Mouse (Mus musculus) embryonic fibroblast, embryonic 13.5 days (primary cell): ENCODE results near the gene Hnf1b. TPM values are rescaled to one million over a fixed set of nuclear protein-coding genes. Genes with fewer than 3 reads are reported as not detected.

Experiments used
- H3K27ac ChIP-seq: 2 replicates; pipeline ENCODE4 v1.5.1; 2012; ENCODE audit warnings: low read length, control low read depth, inconsistent platforms; ENCODE audit not compliant: insufficient read depth
- H3K4me1 ChIP-seq: 2 replicates; pipeline ENCODE4 v1.6.1; 2011; ENCODE audit warnings: low read length; ENCODE audit not compliant: control insufficient read depth, insufficient read depth
- H3K4me3 ChIP-seq: 2 replicates; pipeline ENCODE4 v1.5.1; 2011; ENCODE audit warnings: mild to moderate bottlenecking, control low read depth, low read length; ENCODE audit not compliant: insufficient read depth
- CTCF ChIP-seq: IDR thresholded peaks from 2 replicates; pipeline ENCODE4 v1.5.1; 2011; ENCODE audit warnings: mild to moderate bottlenecking, control low read depth, low read length, moderate library complexity, borderline replicate concordance; ENCODE audit not compliant: insufficient read depth
- POLR2A ChIP-seq: IDR thresholded peaks from 2 replicates; pipeline ENCODE4 v1.6.1; 2011; ENCODE audit warnings: low read depth, mild to moderate bottlenecking, control low read depth, low read length, moderate library complexity
- polyA plus RNA-seq: library from polyadenylated mRNA; stranded (reverse); fragments of >200 nt; gene quantifications from 2 replicates; pipeline ENCODE4 v1.2.4, GENCODE M21; 2011; ENCODE audit warnings: low read depth; ENCODE audit not compliant: missing spikeins, insufficient read length

Gene Hnf1b
- polyA plus RNA-seq, 1 experiment = not detected

DNA sequence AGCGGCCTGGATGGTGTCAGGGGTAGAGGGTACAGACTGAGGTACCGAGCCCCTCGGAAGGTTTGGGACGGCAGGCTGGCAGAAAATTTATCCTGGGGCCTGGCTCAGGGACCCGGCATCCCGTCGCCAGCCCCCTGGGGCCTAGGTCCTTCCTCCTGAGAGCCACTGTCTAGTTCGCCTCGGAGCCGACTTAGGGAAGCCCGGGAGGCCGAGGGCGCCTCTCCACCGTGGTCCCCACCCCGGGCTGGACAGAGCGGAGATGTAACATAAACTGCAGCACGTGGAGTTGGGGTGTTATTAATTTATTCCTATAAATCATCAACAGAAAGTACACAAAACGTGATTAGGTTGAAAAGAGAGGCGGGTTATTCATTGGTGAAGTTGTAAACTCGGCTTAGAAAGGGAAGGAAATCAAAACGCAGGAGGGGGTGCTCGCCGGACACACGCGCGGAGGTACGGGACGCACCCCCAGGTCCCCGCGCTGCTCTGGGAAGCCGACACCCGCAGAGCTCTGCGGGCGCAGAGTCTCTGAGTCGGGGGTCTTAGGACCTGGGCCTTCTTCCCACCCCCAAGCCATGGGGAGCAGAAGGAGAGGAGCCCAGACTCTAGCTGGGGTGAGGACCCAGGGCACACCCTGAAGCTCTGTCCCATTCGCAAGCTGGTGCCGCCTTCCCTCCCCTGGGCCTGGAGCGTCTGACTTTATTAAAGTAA lies 2.8 kb downstream of the Hnf1b start:
- TF ChIP-seq CTCF = no peak
- TF ChIP-seq POLR2A = no peak
- no peaks in the 10 kb centered on the region for H3K4me1 ChIP-seq
- no peak overlapping the region for H3K4me3 ChIP-seq
- no peak overlapping the region for H3K27ac ChIP-seq

- H3K27ac ChIP-seq = no peak overlapping the region
- TF ChIP-seq CTCF (no peak), POLR2A (no peak)
- no peak overlapping the region for H3K4me3 ChIP-seq
These were observed 3.4 kb downstream of the Hnf1b start for GRCm38 (mm10) chr11:83853221-83853792.

DNA sequence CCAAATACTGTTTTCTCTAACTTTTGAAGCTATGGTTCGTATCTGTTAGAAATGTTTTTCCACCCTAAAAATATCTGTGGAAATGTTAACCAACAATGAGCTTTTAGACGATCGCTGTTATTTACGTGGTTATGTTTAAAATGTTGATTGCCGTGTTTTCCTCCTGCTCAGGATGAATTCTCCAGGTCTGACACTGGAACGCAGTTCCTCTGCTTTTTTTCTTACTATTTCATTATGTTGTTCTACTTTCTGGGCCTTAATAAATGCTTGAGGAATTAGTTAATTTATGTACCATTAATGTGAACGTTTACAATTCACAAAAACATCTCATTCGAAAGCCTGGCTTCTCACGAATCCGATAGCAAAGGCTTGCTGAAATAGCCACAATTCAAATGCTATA lies 4.2 kb downstream of the Hnf1b start:
- Histone ChIP-seq H3K4me3 (no peak overlapping the region), H3K27ac (no peak overlapping the region), H3K4me1 (no peaks in the 10 kb centered on the region)
- TF ChIP-seq POLR2A (no peak), CTCF (no peak)

More at GRCm38 (mm10) chr11:83853221-83853792, 3.4 kb downstream of the Hnf1b start:
- no peaks in the 10 kb centered on the region for H3K4me1 ChIP-seq

DNA sequence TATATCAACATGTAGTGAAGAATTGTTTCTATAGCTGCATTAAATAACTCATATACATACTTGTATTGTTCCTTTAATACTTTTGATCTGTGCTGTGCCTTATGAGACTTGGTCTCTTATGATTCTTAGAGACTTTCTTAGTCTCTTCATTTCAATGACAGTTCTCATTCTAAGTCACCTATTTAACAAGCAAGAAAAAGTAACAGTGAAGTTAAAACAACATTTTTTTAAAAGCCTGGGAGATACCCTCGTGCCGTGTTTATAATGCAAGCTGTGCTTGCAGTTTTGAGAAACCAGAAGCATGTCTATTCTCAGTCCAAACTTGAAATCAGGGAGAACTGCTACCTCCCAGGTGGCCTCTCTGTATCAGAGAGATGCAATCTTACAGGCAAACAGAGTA lies 4.8 kb downstream of the Hnf1b start:
- TF ChIP-seq CTCF = no peak
- TF ChIP-seq POLR2A = no peak
- H3K27ac ChIP-seq = no peak overlapping the region

GRCm38 (mm10) chr11:83857256-83857655 lies 7.4 kb downstream of the Hnf1b start:
- Histone ChIP-seq H3K27ac (no peak overlapping the region), H3K4me3 (no peak overlapping the region), H3K4me1 (no peaks in the 10 kb centered on the region)
- no peak for TF ChIP-seq CTCF
- no peak for TF ChIP-seq POLR2A

More for the DNA sequence above, 4.8 kb downstream of the Hnf1b start:
- H3K4me3 ChIP-seq = no peak overlapping the region
- no peaks in the 10 kb centered on the region for H3K4me1 ChIP-seq

DNA sequence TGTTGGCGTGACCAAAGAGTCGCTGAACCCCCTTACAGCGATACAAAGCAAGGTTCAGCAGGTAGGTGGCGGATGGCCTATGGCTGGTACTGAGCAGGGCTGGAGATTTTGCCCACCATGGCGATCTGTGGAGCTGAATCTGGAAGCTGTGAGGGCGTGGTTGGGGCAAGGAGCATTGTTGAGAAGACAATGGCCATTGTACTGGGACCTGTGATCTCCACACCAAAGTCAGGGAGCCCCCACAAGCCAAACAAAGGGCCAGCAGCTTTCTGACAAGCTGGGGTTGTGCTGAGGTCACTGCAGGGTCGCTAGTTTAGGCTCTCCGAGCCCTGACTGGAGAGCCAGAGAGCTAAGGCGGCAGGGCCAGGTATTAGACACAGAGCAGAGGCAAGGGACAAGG lies 15.4 kb downstream of the Hnf1b start:
- Histone ChIP-seq H3K4me1 (no peaks in the 10 kb centered on the region), H3K27ac (no peak overlapping the region), H3K4me3 (no peak overlapping the region)
- TF ChIP-seq CTCF = no peak
- no peak for TF ChIP-seq POLR2A

- H3K27ac ChIP-seq = no peak overlapping the region
- no peak overlapping the region for H3K4me3 ChIP-seq
- H3K4me1 ChIP-seq = no peaks in the 10 kb centered on the region
- no peak for TF ChIP-seq POLR2A
- no peak for TF ChIP-seq CTCF
These were observed 17.7 kb downstream of the Hnf1b start for GRCm38 (mm10) chr11:83867571-83867970.

DNA sequence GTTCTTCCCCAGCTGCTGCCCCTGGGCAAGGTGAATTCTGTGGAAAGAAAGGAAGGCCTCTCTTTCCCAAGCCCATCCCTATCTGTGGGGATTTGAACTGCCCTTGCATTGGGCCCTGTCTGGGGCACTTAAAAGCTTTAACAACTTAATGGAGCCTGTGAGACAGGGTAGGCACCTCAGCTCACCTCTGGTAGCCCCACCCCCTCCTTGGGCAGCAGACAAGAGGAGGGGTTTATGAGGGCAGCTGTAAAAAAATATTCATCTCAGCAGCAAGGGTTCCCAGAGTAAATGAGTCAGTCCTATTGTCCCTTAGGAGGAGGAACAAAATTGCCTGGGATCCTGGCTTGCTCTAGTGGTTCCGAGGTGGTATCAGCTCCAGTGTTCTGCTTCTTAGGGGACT lies 19.3 kb downstream of the Hnf1b start:
- H3K27ac ChIP-seq = no peak overlapping the region
- no peak for TF ChIP-seq POLR2A
- no peak for TF ChIP-seq CTCF
- H3K4me1 ChIP-seq = no peaks in the 10 kb centered on the region
- no peak overlapping the region for H3K4me3 ChIP-seq

- TF ChIP-seq CTCF (no peak), POLR2A (no peak)
- no peak overlapping the region for H3K4me3 ChIP-seq
- no peak overlapping the region for H3K27ac ChIP-seq
- no peaks in the 10 kb centered on the region for H3K4me1 ChIP-seq
These were observed 19.8 kb downstream of the Hnf1b start for GRCm38 (mm10) chr11:83869686-83870085.

GRCm38 (mm10) chr11:83871780-83872554 lies 22.1 kb downstream of the Hnf1b start:
- TF ChIP-seq POLR2A (no peak), CTCF (no peak)
- H3K4me3 ChIP-seq = no peak overlapping the region
- no peaks in the 10 kb centered on the region for H3K4me1 ChIP-seq
- no peak overlapping the region for H3K27ac ChIP-seq
